Mouse (Mus musculus): ENCODE data around the gene Arhgap15.

- TF ChIP-seq CTCF (IDR thresholded peaks at IDR 0.05; ENCODE audit: low read depth, low read length) (no peak), TAL1 (conservative IDR thresholded peaks at IDR 0.05; ENCODE audit: low read depth, low read length) (no peak)
Measured at GRCm38 (mm10) chr2:44319479-44319878, 570.9 kb downstream of the Arhgap15 start.

All from G1E (cell line).